Mouse (Mus musculus): ENCODE results near the gene Edc3.

DNA sequence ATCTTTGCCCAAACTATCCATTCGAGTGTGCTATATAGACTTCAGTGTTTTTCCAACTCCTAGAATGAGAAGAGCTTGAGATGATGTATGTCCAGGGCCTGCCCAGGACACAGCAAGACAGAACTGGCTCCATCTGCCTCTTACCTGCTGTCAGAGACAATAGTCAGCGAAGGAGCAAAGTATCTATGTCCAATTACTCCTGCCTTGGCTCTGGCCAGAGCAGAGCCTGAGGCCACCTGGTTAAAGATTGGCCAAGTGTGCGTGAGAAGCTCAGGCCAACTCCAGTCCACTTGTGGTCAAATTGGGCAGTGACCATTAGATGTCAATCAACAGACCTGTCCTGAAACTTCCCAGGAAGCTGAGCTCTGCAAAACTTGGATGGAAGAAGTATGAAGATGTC lies 38.8 kb upstream of the Edc3 start:
- TF ChIP-seq CTCF (IDR thresholded peaks at IDR 0.05; ENCODE audit: insufficient read depth, low read depth, low read length) (no peak), POLR2A (IDR thresholded peaks at IDR 0.05; ENCODE audit: insufficient read depth, low read depth, low read length) (no peak)
